Mouse (Mus musculus) liver (tissue): ENCODE results near the gene Unc93a.
"Not testable (repeated sequence)": the region's sequence is repeated elsewhere in the genome, so short reads cannot be mapped to it uniquely, and the experiment has no call there.

Experiments
- DNase-seq: peaks from one replicate; pipeline ENCODE4 v3.0.0-alpha.2; 2020; ENCODE audit warnings: mixed read lengths

Gene Unc93a

DNA sequence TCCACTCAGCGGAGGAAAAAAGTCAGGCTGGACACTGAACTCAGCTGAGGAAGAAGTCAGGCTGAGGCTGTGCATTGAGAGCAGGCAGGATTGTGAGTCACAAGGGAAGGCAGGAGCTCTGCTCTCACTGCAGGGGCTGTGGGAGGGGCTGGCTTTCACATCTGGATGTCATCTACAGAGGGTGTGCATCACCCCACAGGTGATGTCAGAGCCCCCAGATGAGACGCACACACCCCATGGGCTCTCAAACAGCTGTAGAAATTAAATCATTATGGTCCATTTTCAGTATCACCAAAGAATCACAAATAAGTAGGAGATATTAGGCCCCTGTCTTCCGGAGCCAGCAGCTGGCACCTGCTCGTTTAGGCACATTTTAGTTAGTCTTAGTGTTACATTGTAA lies at the start of gene Unc93a:
Unc93a (minus strand) TSS at position 101 of the 400 bp plus-strand sequence.
- DNase-seq, result not testable (repeated sequence)

DNA sequence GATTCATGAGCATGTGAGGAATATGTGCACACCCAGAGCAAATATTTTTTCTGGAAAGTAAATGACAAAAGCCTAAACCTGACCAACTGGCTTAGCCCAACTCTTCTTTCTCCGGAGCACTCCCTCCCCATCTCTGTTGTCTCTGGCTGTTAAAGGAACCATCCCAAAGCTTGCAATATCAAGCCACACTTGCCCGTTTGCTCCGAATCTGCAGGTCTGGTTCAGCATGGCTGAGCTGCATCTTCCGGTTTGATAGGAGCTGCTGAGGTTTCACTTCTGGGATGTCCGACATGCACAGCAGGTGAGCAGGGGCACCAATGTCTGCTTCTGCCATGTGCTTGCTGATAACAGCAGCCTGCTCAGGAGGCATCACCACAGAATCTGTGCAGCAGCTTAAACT lies 48.9 kb upstream of the Unc93a start:
- not testable (repeated sequence) for DNase-seq

DNA sequence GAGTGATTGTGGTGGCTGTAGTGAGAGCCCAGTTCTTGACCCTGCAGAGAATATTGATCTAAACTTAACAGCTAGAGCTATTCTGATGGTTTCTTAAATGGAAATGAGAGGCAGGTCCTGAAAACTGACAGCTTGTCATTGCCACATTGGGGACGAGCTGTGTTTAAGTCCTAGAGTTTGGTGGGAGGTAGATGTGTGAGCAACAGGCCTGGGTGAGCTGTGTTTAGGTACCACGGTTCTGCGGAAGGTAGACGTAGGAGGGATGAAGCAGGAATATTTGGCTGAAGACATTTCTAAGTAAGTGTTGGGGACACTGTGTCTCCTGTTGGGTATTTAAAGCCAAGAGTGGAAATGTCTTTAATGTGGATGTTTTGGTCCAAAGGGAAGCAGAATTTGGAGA lies 47.4 kb upstream of the Unc93a start:
- not testable (repeated sequence) for DNase-seq

DNA sequence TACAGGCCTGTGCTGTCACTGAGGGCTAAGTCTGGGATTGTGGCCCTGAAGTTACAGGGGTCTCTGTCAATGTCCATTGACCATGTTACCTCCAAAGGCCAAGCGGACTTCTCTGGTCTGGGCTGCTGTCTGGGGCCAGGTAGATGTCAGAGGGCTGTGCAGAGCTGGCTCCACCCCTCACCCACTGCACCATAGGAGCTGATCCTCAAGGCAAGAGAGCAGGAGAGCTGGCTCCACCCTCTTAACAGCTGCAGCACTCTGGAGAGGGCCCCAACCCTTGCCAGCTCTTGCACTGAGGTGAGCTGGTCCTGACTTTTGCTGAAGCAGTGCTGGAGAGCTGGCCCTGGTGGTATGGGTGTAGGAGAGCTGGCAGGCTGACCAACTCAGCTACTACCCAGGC lies 46.2 kb upstream of the Unc93a start:
- not testable (repeated sequence) for DNase-seq

DNA sequence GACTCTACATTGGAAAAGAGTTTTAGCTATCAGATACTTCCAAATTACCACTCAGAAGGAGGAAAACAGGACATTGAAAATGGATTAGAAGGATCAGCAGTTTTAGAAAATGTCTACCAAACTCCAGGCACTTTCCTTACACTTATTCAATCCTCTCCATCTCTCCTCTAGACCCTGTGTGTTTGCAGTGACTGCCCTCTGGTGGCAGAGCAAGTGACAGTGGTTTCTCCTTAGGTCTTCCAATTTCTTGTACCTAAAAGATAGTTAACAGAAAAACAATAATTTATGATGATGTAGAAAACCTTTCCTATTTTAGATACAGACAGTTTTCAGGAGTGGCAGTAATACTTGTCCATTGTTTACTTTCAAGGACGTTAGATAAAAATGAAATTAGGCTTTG lies 44.0 kb upstream of the Unc93a start:
- not testable (repeated sequence) for DNase-seq

DNA sequence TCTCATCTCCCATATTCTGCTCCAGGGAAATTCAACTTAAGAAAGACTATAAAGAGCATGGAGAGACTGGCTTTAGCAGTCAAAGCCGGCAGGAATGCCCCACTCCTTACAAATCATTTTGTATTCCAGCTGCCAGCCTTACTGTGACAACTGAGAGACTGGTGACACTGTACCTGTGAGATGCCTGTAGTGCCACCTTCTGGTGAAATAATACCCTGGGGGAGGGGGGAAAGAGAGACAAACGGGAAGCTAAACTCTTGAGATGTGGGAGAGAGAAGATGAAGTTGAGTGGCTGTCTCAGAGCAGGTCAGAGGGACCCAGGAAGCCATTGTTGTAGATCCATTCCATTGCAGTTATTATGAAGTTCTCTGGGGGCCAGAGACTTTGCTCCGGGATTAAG lies 42.4 kb upstream of the Unc93a start:
- DNase-seq, result not testable (repeated sequence)

DNA sequence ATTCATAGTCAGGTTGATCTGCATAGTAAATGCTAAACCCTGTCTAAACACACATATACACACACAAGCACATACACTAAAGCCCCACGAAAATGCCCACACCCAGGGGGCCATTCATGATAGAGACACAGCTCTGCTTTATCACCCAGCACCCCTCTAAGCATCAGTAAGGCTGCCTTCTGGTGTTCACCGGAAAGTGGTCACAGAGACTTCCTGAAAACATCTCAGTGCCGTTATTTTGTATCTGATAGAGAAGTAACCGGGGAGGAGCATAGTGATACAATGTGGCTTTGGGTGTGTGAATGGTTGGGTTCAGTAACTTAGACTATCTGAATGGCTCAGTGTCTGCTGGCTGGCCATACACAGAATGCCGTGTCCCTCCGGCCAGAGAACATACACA lies 42.0 kb upstream of the Unc93a start:
- not testable (repeated sequence) for DNase-seq

DNA sequence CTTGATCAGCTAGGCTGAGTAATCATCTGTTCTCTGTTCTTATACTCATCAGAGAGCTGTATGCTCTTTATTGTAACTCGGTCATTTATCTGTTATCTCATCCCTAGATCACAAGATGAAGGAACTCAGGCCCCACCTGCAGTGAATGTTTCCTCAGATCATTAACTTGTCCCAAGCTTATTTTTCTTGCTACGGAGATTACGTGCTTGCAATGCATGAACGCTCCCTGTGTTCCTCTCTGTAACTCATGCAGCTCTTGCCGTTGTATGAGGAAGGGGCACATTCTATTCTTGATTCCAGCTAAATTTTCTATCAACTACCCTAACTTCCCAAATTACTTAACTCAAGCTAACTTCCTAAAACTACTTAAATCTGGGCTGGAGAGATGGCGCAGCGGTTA lies 14.5 kb upstream of the Unc93a start:
- not testable (repeated sequence) for DNase-seq

DNA sequence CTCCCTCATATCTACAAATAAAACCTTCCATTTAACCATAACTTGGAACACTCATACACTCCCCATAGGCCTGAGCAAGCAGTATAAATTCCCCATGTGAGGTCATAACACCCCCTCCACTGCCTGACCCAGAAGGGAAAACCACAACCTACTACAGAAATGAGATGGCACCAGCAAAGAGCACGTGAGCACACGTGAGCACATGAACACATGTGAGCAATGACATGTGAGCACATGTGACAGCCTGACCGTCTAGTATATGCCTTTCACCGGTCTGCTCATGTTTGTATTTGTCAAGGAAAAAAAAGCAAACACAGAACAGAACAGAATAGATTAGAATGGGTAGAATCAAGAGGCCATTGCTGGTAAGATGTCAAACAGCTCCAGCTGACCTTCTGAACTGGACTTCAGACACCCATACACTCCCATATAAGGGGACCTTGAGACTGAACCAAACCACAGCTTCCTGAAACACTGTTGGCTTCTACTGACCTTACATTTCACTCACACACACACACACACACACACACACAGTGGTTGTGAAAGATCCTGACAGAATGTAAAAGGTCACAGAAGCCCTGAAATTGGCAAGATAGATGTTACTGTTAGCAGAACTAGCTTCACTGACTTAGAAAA lies 13.1 kb upstream of the Unc93a start:
- not testable (repeated sequence) for DNase-seq

DNA sequence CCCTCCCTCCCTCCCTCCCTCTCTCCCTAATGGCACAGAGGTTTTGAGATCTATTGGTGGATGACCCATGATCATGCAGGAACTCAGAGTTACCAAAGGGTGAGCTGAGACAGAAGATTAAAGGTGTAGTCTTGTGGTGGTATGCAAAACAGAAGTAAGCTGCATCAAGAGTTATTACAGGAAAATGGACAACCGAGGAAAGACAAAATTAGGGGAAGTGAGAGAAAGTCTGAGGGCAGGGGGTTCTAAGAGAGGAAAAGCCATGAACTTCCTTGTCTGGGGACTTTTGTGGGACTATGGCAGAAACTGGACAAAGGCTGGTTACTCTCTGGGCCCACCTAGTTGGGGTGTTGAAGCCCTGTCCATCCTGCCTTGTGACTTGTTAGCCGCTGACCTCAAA lies 11.1 kb upstream of the Unc93a start:
- DNase-seq, result not testable (repeated sequence)

DNA sequence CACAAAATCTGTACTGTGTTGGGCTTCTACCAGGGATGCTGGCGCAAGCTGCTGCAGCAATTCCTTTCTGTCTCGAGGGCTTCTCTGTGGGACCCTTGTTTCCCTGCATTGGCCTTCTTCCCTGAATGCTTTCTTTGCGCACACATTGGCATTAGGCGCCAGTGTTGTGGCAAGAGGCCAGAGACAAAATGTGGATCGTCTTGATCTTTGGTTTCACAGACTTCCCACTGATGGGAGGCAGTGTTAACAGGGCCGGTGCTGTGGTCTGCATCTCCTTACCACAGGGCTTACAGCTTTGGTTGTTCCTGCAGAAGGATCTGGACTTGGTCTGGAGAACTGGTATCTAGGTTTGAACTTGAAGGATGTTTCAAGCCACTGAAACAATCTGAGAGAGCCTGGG lies 3.7 kb upstream of the Unc93a start:
- not testable (repeated sequence) for DNase-seq

DNA sequence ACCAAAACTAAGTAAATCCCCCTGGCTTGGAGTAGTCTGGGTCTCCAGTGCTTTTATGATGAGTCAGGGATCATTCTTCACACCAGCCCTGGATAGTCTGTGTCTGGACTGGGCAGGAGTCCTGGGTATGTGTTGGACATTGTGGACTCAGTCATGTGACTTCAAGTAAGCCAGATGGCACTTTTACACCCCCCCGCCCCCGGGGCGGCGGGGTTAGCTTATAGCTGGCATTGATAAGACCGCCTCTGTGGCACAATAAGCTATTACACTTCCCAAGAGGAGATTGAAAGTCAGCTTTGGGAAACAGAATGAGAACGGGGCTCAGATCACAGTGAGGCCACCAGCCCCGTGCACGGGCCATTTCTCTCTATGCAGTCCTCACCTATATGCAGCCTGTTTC lies 742 bp upstream of the Unc93a start:
- not testable (repeated sequence) for DNase-seq

DNA sequence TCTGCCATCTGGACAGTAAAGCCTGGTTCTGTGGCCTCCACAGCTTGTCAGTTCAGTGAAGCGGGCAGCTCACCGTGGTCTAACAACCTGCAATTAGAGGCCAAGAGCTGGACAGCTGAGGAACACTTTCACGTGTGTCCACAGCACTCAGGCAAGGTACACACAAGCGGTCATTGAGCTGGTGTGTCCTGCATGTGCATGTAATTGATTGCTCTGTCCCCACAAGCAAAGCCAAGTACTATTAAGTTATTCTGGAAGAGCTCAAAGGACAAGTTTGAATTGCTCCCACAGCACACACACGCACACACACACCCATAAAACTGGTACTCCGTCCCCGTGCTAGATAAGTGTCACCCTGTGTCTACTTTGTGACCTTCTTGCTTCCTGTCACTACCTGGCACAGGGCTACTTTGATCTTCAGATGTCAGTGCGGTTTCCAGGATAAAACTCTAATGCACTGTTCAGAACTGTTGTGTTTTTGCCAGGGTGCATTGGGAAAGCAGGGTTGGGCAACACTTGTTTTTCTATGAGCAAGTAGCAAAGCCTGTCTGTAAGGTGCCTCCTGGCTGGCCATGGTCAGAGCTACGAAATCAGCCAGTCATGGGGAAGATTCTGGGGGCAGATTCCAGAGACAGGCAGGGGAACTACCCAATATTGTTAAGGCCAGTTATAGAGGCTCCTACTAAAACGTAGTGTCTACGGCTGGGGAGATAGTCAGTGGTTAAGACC lies 1.7 kb downstream of the Unc93a start:
- DNase-seq, result not testable (repeated sequence)

DNA sequence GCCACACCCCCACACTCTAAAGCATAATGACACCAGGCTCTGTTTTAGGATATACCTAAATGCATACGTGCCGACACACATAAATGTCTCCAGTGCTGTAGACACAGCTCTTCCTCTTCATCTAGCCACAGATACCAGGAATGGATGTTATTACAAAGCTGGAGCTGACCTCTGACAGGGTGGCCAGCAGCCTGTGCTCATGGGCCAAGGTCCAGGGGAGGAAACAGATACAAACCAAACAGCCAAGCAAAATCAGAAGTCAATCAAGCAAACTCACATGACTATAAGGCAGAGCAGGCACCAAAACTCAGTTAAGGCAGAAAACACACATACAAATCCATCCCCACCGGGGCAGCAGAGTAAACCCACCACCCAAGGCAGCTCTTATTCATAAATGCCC lies 2.3 kb downstream of the Unc93a start:
- not testable (repeated sequence) for DNase-seq

DNA sequence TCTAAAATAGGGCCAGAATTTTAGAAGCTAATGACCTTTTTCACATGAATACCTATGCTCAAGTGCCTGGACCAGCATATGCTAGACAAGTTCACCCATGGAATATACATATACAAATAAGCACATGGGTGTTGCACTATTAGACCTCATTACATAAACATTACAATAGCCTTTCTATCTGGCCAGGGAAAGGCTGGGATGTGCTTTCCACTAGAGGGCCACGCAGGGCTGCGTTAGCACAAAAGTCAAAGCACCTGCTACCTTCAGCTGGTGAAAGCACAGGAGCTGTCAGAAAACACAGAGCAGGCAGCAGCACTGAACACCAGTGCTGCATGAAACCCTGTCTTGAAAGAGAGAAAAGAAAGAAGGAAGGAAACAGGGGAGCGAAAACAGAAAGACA lies 7.4 kb downstream of the Unc93a start:
- not testable (repeated sequence) for DNase-seq

DNA sequence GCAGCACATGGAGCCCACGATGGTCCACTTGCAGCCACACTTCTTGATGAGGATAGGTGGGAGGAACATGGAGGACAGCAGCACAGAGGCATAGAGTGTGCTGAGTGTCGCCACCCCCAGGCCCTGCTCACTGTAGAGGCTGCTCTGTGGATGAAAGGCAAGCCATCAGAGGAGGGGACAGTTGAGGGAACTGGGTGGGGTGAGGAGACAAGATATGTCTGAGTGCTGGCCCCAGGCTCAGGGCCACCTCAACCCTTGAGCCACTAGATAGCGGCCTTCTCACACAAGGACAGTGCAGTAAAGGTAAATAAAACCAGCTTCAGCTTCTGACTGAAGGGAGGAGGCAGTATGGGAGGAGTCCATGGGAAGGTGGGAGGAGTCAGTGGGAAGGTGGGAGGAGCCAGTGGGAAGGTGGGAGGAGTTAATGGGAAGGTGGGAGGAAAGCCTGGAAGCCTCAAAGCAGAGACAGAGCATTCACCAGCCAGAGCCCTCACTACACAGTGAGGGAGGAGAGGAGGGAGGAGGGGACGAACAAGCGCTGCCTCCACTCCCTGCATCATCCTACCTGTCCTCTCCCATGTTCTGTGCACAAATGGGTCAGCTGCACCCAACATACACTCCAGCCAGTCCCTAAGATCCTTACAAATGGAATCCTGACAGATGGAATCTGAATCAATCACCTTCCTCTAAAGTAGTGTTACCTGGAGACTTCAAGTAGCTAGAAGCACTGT lies 8.1 kb downstream of the Unc93a start:
- DNase-seq, result not testable (repeated sequence)

DNA sequence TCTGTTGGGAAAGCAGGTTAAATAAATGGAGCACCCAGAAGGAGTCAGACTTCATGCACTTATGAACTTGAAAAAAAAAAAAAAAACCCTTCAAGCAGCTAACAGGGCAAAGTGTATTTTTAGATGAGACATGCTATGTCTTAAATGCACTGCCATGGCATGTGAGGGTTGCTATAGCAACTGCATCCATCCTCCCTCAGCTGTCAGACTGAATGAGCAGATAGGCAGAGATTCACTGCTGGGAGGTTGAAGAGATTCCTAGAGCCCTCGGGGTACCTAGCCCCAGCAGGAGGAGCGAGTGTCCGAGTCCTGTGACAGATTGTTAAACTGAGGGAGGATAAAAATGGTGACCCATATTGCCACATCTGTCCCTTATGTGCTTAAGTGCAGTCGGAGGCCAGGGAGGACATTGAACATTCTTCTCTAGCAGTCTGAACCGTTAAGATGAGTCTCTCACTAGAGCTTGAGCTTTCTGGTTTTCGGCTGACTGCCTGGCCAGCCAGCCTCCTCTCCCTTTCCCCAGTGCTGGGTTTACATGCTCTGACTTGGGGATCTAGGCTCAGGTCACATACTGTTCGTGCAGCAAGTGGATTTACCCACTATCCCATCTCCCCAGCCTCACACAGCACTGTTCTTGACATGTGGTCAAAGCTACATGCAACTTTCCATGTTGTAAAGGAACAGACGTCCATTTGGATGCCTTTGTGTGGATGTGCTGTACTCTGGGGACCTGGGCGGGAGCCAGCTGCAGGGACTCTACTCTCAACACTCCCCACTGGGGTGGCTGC lies 18.9 kb downstream of the Unc93a start:
- not testable (repeated sequence) for DNase-seq

DNA sequence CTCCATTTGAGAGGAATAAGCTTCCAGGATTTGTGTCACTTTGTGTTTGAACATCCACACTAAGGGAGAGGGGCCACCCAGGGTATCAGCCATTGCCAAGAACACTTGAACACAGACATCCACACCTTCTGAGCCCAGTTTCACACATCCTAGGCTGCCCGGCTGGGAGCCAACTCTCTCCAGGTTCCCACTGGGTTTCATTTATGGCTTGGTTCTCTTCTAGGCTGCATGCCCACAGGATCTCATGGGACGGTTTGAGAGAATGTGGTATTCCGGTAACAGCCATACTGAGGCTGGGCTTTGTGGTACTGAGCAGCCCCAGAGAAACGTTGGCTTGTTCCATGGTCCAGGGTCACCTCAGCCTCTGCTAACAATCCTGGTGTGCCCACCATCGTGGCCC lies 25.0 kb downstream of the Unc93a start:
- not testable (repeated sequence) for DNase-seq

DNA sequence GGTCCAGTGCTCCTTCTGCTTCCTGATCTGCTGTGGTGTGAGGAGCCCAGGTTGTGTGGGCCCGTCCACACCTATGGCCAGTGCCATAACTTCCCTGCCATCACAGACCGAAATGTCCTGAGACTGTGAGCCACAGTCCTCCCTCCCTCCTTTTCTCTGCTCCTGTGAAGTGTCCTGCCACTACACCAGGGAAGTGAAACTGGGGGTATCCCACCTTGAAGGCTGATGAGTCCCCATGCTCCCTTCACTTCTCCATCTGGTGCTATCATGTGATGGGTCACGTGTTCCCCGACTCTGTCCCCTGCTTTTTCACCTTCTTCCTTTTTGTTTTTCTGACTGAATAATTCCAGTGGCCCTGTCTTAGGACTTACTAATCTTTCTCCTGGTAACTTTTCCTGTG lies 38.6 kb downstream of the Unc93a start:
- not testable (repeated sequence) for DNase-seq

DNA sequence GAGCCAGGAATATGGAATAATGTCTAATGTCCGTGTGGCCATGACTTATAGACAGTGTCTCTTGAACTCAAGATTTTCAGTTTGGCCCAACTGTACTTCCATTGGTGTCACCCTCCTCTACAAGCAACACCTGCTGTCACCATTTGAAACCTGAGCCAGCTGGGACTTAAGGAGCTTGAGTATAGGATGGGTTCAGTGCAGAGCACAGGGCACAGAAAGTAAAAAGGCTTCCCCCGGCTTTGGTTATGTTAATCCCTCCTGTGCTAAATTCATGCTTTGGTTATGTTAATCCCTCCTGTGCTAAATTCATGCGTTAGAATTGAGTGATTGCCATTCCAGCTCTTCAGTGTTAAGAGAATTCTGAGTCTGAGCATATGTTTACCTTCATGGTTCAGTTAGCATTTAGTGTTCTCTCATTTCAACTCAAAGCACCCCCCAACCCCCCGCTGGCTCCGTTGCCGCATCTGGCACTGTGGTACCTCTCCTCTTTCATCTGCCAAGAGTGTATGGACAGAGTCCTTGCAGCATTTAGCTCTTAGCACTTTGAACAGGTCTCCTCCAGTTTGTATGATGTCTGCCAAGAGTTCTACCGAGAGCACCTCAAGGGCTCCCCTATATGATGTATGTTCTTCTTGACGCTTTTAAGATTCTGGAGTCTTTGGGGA lies 39.4 kb downstream of the Unc93a start:
- not testable (repeated sequence) for DNase-seq

DNA sequence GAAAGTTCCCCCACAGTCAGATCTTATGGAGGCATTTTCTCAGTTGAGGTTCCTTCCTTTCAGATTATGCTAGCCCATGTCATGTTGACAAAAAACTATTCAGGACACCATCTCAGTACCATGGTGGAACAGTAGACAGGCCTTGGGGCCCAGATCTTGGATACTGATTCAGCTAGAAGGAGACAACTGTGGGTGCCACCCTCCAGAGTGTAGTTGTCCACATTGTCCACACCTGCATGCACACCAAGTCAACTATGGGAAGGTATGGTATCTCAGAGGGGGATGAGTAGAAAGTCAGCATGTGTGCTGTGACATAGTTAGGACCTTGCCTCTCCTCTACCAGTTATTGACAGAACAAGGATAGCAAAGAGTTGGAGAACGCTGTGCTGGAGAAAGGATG lies 40.1 kb downstream of the Unc93a start:
- DNase-seq, result not testable (repeated sequence)

DNA sequence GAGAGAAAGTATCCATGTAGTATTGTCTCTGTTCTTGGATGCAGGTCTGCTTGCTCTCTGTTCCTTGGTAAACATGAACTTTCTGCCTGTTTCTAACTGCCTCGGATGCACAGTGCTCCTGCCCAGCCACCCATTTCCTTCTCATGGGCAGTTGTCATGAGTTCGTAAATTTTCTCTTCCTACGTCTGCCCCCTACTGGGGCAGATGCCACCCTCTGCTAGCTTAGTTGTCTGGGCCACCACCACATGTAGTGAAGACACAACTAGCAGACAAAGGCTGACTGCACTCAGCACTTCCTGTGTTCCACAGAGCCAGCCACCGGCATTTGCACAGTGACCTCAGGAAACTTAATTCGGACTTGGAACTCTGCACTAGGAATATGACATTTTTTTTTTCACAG lies 62.4 kb downstream of the Unc93a start:
- not testable (repeated sequence) for DNase-seq
